Mouse (Mus musculus) liver, embryonic 14.5 days (tissue): ENCODE results near the gene Il1rl1. TPM values are rescaled to one million over a fixed set of nuclear protein-coding genes. Genes with fewer than 3 reads are reported as not detected.

Experiments used
- ATAC-seq: fragments of 200-750 bp; cut with Nextera tagmentation; 2 replicates; pipeline ENCODE4 v1.8.0; 2017; ENCODE audit warnings: moderate number of reproducible peaks, mild to moderate bottlenecking, moderate library complexity; ENCODE audit not compliant: insufficient read depth
- DNase-seq, 3 experiments: peaks; one replicate each; pipeline ENCODE4 v3.0.0-alpha.2; 2012 to 2013; ENCODE audit warnings: low read depth in 3 of 3, low spot score in 3 of 3
- H3K27ac ChIP-seq: fragments of 300-500 bp; sonication (generic); 2 replicates; pipeline ENCODE4 v1.5.1; 2014; ENCODE audit warnings: moderate library complexity, mild to moderate bottlenecking, control low read depth, inconsistent platforms
- H3K27me3 ChIP-seq: fragments of 300-500 bp; sonication (generic); 2 replicates; pipeline ENCODE4 v1.6.1; 2014; ENCODE audit warnings: mild to moderate bottlenecking, low read length, moderate library complexity; ENCODE audit not compliant: control insufficient read depth, insufficient read depth
- H3K36me3 ChIP-seq: fragments of 300-500 bp; sonication (generic); replicated peaks from 2 replicates; pipeline ENCODE4 v1.6.1; 2014; ENCODE audit warnings: low read depth; ENCODE audit not compliant: control insufficient read depth, insufficient read depth
- H3K4me1 ChIP-seq, 2 experiments: fragments of 200-500 bp in 1 of 2; fragments of 300-500 bp in 1 of 2; sonication (generic) in 1 of 2; replicated peaks; 2 replicates each; pipeline ENCODE4 v1.6.1; 2012 to 2014; ENCODE audit warnings: antibody characterized with exemption in 1 of 2, inconsistent platforms in 1 of 2, low read length in 1 of 2; ENCODE audit not compliant: control insufficient read depth in 2 of 2, insufficient read depth in 2 of 2
- H3K4me2 ChIP-seq: fragments of 300-500 bp; sonication (generic); 2 replicates; pipeline ENCODE4 v1.6.1; 2014; ENCODE audit warnings: low read depth, mild to moderate bottlenecking, control low read depth, moderate library complexity
- H3K4me3 ChIP-seq, 2 experiments: fragments of 200-500 bp in 1 of 2; fragments of 300-500 bp in 1 of 2; sonication (generic) in 1 of 2; 2 replicates each; pipeline ENCODE4 v1.5.1; 2012 to 2014; ENCODE audit warnings: low read depth in 2 of 2, low read length in 2 of 2, mild to moderate bottlenecking in 2 of 2, control low read depth in 1 of 2, inconsistent platforms in 1 of 2, moderate library complexity in 1 of 2; ENCODE audit not compliant: insufficient read depth in 1 of 2
- H3K9ac ChIP-seq: fragments of 300-500 bp; sonication (generic); replicated peaks from 2 replicates; pipeline ENCODE4 v1.6.1; 2014; ENCODE audit warnings: mild to moderate bottlenecking, control low read depth, moderate library complexity
- H3K9me3 ChIP-seq: fragments of 300-500 bp; sonication (generic); 2 replicates; pipeline ENCODE4 v1.6.1; 2016; ENCODE audit warnings: low read length, mixed read lengths; ENCODE audit not compliant: control insufficient read depth
- CTCF ChIP-seq: IDR thresholded peaks from 2 replicates; pipeline ENCODE4 v1.5.1; 2016; ENCODE audit warnings: antibody characterized with exemption, low read depth, control low read depth
- EP300 ChIP-seq: IDR thresholded peaks from 2 replicates; pipeline ENCODE4 v1.6.1; 2016; ENCODE audit warnings: antibody characterized with exemption, low read depth
- WGBS: fragments of 180-500 bp; shearing (Covaris S2); extraction: QIAGEN DNeasy Blood & Tissue Kit; methylation state at CpG from one replicate; pipeline ENCODE4 v1.1.7; 2014; ENCODE audit not compliant: insufficient replicate concordance; 5-methylcytosine and 5-hydroxymethylcytosine counted together
- polyA plus RNA-seq, 2 experiments: library from polyadenylated mRNA; depleted of rRNA in 1 of 2; stranded (reverse) in 1 of 2; unstranded in 1 of 2; fragments of >200 nt; fragmentation: Nextera tagmentation in 1 of 2; extraction: Ambion mirVana in 1 of 2; gene quantifications; 2 replicates each; pipeline versions ENCODE4 v1.2.1 to v1.2.3; 2012 to 2014

Gene Il1rl1
- polyA plus RNA-seq, 2 experiments: 3.0 to 3.8 TPM

- WGBS: 43% methylated on average over 5 of the region's 5 CpGs
- TF ChIP-seq EP300 (no peak), CTCF (no peak)
These were observed 45.0 kb downstream of the Il1rl1 start for GRCm38 (mm10) chr1:40474336-40474735.

GRCm38 (mm10) chr1:40475697-40476096, 46.3 kb downstream of the Il1rl1 start:
- Histone ChIP-seq H3K4me3 (no peak overlapping the region), H3K4me1 (peaks cover 0 to 2% of the 10 kb centered on the region in 2 experiments; a peak in 2 of 4 replicates), H3K27ac (no peak overlapping the region), H3K9me3 (no peaks in the 10 kb centered on the region), H3K27me3 (no peaks in the 10 kb centered on the region), H3K36me3 (no peaks in the 10 kb centered on the region), H3K4me2 (no peak overlapping the region), H3K9ac (no peak overlapping the region)
- DNase-seq (peak in 1 of 3 experiments; percentile 16), ATAC-seq (no peak)
- TF ChIP-seq EP300: no peak
- 21% methylated on average over 3 of the region's 3 CpGs for WGBS

More at GRCm38 (mm10) chr1:40474336-40474735, 45.0 kb downstream of the Il1rl1 start:
- no peak overlapping the region for H3K27ac ChIP-seq
- ATAC-seq (no peak), DNase-seq (no peak)
- no peak overlapping the region for H3K4me2 ChIP-seq
- H3K9ac ChIP-seq: no peak overlapping the region
- H3K4me3 ChIP-seq: no peak overlapping the region
- H3K9me3 ChIP-seq: no peaks in the 10 kb centered on the region
- peaks cover 0 to 2% of the 10 kb centered on the region in 2 experiments; a peak in 2 of 4 replicates for H3K4me1 ChIP-seq
- no peaks in the 10 kb centered on the region for H3K27me3 ChIP-seq
- H3K36me3 ChIP-seq: no peaks in the 10 kb centered on the region

- DNase-seq (no peak), ATAC-seq (no peak)
- Histone ChIP-seq H3K4me2 (no peak overlapping the region), H3K4me3 (no peak overlapping the region), H3K36me3 (no peaks in the 10 kb centered on the region), H3K27ac (no peak overlapping the region), H3K9me3 (no peaks in the 10 kb centered on the region), H3K27me3 (no peaks in the 10 kb centered on the region), H3K9ac (no peak overlapping the region), H3K4me1 (peaks cover 0 to 2% of the 10 kb centered on the region in 2 experiments; a peak in 2 of 4 replicates)
- WGBS: 33% methylated on average over 4 of the region's 4 CpGs
- TF ChIP-seq CTCF: no peak
These were observed 47.4 kb downstream of the Il1rl1 start for GRCm38 (mm10) chr1:40476756-40477155.

GRCm38 (mm10) chr1:40479505-40479923, 50.1 kb downstream of the Il1rl1 start:
- no peak for TF ChIP-seq EP300
- Histone ChIP-seq H3K4me3 (no peak overlapping the region), H3K4me2 (no peak overlapping the region), H3K27ac (no peak overlapping the region), H3K36me3 (no peaks in the 10 kb centered on the region), H3K4me1 (no peaks in the 10 kb centered on the region), H3K27me3 (no peaks in the 10 kb centered on the region), H3K9ac (no peak overlapping the region), H3K9me3 (no peaks in the 10 kb centered on the region)
- DNase-seq (no peak), ATAC-seq (no peak)
- 19% methylated on average over 6 of the region's 6 CpGs for WGBS

- Histone ChIP-seq H3K27ac (no peak overlapping the region), H3K27me3 (no peaks in the 10 kb centered on the region), H3K36me3 (no peaks in the 10 kb centered on the region), H3K9me3 (no peaks in the 10 kb centered on the region), H3K9ac (no peak overlapping the region), H3K4me2 (no peak overlapping the region), H3K4me3 (no peak overlapping the region), H3K4me1 (no peaks in the 10 kb centered on the region)
- TF ChIP-seq CTCF (no peak), EP300 (no peak)
- DNase-seq: no peak
- 59% methylated on average over 4 of the region's 4 CpGs for WGBS
- ATAC-seq: no peak
These were observed 65.2 kb downstream of the Il1rl1 start for GRCm38 (mm10) chr1:40494594-40494993.
